16 mouse cellular contexts compared by ENCODE assay signal in the genomic region with DNA sequence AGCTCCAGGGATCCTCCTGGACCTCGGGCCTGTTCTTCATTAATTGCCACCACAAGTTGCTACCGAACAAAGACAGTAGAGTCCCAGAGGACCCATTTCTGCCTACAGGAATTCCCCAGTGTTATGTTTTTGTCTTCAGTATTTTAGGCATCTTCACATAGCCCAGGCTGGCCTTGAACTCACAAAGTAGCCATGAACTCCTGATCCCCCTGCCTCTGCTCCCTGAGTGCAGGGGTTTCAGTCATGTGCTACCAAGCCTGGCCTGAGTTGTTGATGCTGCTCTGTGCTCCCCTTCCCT. TPM values are rescaled to one million over a fixed set of nuclear protein-coding genes. Genes with fewer than 3 reads are reported as not detected.
"Had no signal": no experiment of that assay in that cellular context is flagged by ENCODE, and none has a peak within 500 bp of the region (broad histone marks: within the 10 kb centered on the region; RNA-seq: fewer than 3 reads in every experiment).

No protein-coding gene starts in this region.

- H3K9ac ChIP-seq: liver, embryonic 13.5 days; midbrain, embryonic 13.5 days; stomach, embryonic 15.5 days had no signal

- ATAC-seq: midbrain, embryonic 13.5 days had no signal

- H3K4me3 ChIP-seq: left cerebral cortex, adult 2 months; liver, embryonic 13.5 days; midbrain, embryonic 13.5 days; neural tube, embryonic 13.5 days; stomach, embryonic 15.5 days had no signal

- H3K9me3 ChIP-seq: liver, embryonic 13.5 days; midbrain, embryonic 13.5 days; neural tube, embryonic 13.5 days; stomach, embryonic 15.5 days had no signal

- H3K27ac ChIP-seq: kidney, postnatal 0 days; left cerebral cortex, adult 2 months; liver, embryonic 13.5 days; midbrain, embryonic 13.5 days; stomach, embryonic 15.5 days had no signal

- DNase-seq: kidney, adult 18-20 months; kidney, postnatal 25 days; layer of hippocampus, postnatal 36 days; liver, embryonic 13.5 days; lung, adult 2 months; lung, postnatal 14 days; right cerebral cortex, postnatal 25 days; spleen, adult 18-20 months; thymus, postnatal 25 days had no signal

- H3K36me3 ChIP-seq: liver, embryonic 13.5 days; midbrain, embryonic 13.5 days; neural tube, embryonic 13.5 days; stomach, embryonic 15.5 days had no signal

- H3K4me2 ChIP-seq: liver, embryonic 13.5 days; midbrain, embryonic 13.5 days; neural tube, embryonic 13.5 days; stomach, embryonic 15.5 days had no signal

- H3K27me3 ChIP-seq: midbrain, embryonic 13.5 days; neural tube, embryonic 13.5 days; stomach, embryonic 15.5 days had no signal

RNA-seq across cellular contexts. Expression of a gene that starts 50.0 kb away (rescaled TPM):
- total RNA-seq: layer of hippocampus, postnatal 36 days; liver, adult 2 months had no signal
- polyA plus RNA-seq: limb, embryonic 11.5 days; midbrain, embryonic 13.5 days had no signal
